Mouse (Mus musculus) embryonic facial prominence, embryonic 12.5 days (tissue): ENCODE measurements around the gene Rhod. TPM values are rescaled to one million over a fixed set of nuclear protein-coding genes. Genes with fewer than 3 reads are reported as not detected.
A peak's percentile ranks its signal among the peaks of the same experiment; 100 is the strongest.

Experiments used
- ATAC-seq: fragments of 200-750 bp; cut with Nextera tagmentation; 2 replicates; pipeline ENCODE4 v1.8.0; 2017; ENCODE audit not compliant: insufficient number of reproducible peaks, insufficient read depth, low FRiP score, low TSS enrichment
- H3K27ac ChIP-seq: fragments of 300-500 bp; sonication (generic); 2 replicates; pipeline ENCODE4 v1.5.1; 2016; ENCODE audit warnings: mild to moderate bottlenecking
- H3K27me3 ChIP-seq: fragments of 300-500 bp; sonication (generic); 2 replicates; pipeline ENCODE4 v1.6.1; 2016; ENCODE audit warnings: mild to moderate bottlenecking, moderate library complexity
- H3K36me3 ChIP-seq: fragments of 300-500 bp; sonication (generic); 2 replicates; pipeline ENCODE4 v1.6.1; 2016; ENCODE audit warnings: mild to moderate bottlenecking
- H3K4me1 ChIP-seq: fragments of 300-500 bp; sonication (generic); 2 replicates; pipeline ENCODE4 v1.6.1; 2016
- H3K4me2 ChIP-seq: fragments of 300-500 bp; sonication (generic); replicated peaks from 2 replicates; pipeline ENCODE4 v1.6.1; 2016; ENCODE audit warnings: mild to moderate bottlenecking, moderate library complexity
- H3K4me3 ChIP-seq: fragments of 300-500 bp; sonication (generic); 2 replicates; pipeline ENCODE4 v1.5.1; 2016; ENCODE audit warnings: mild to moderate bottlenecking
- H3K9ac ChIP-seq: fragments of 300-500 bp; sonication (generic); 2 replicates; pipeline ENCODE4 v1.6.1; 2016; ENCODE audit warnings: mild to moderate bottlenecking, moderate library complexity
- H3K9me3 ChIP-seq: fragments of 300-500 bp; sonication (generic); 2 replicates; pipeline ENCODE4 v1.6.1; 2016; ENCODE audit warnings: mild to moderate bottlenecking, moderate library complexity
- WGBS: fragments of 180-500 bp; shearing (Covaris S2); methylation state at CpG from one replicate; pipeline ENCODE4 v1.1.7; 2016; 5-methylcytosine and 5-hydroxymethylcytosine counted together
- polyA plus RNA-seq: library from polyadenylated mRNA; unstranded; fragments of >200 nt; fragmentation: Nextera tagmentation; extraction: Ambion mirVana; gene quantifications from 2 replicates; pipeline ENCODE4 v1.2.1, GENCODE M21; 2016

Rhod gene
- polyA plus RNA-seq, 1 experiment from 2014 or later: 47.2 TPM

DNA sequence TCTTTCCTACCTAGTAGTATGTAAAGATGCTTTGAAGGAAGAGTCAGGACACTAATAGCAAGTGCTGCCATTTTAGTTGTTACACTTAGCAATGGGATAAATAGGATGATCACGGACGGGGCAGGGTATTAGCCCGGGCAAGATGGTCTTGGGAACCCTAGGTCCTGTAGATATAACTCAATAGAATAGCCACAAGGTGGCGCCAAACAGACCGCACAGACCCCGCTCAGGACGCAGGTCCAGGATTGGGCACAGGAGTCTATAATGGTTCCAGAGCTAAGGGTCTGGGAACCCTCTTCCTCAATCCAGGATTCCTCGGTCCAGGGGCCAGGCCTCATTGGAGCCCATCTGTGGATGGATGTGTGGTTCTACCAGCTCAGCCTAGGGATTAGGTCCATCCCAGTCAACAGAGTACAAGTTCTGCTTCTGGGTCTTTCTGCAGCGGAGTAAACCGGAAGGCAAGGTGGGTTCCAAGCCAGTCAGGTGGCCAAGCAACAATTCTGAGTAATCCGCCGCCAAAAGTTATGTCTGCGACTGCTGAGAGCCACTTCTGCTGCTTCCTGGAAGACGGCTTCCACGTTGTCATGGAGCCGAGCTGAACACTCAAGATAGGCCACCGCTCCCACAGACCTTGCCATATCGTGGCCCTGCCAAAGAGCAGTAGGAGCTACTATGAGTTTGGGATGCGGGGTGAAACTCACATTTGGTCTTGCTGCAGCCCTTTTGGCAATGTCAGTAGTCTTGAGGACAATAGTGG is 13.4 kb downstream of the Rhod start:
- no peak overlapping the region for H3K4me2 ChIP-seq
- H3K9me3 ChIP-seq: no peaks in the 10 kb centered on the region
- H3K36me3 ChIP-seq: peaks cover 48% of the 10 kb centered on the region
- ATAC-seq: no peak
- no peak overlapping the region for H3K27ac ChIP-seq
- H3K4me1 ChIP-seq: no peaks in the 10 kb centered on the region
- H3K27me3 ChIP-seq: no peaks in the 10 kb centered on the region
- WGBS: 78% methylated on average over 19 of the region's 19 CpGs
- no peak overlapping the region for H3K9ac ChIP-seq
- no peak overlapping the region for H3K4me3 ChIP-seq

DNA sequence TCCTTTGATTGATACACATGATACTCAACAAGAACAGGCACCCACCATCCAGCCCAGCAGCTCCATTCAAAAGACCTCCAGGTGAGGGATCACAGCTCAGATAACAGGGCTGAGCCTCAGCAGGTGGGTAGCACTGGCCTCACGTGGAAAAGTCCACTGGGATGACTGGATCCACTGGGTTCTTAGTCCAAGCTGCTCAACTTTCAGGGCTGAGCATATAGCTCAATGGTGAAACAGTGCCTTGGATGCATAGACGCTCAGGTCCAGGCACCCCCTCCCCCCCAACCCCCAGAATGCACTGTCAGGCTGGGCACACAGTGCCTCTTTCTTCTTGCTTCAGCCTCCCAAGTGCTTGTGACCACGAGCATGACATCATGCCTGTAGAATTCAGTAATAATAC is 16.2 kb downstream of the Rhod start:
- Histone ChIP-seq H3K4me1 (no peaks in the 10 kb centered on the region), H3K4me3 (no peak overlapping the region), H3K9me3 (no peaks in the 10 kb centered on the region), H3K27ac (no peak overlapping the region), H3K27me3 (no peaks in the 10 kb centered on the region), H3K36me3 (peaks cover 37% of the 10 kb centered on the region), H3K9ac (no peak overlapping the region), H3K4me2 (no peak overlapping the region)
- no peak for ATAC-seq
- WGBS: 80% methylated on average over 3 of the region's 3 CpGs

DNA sequence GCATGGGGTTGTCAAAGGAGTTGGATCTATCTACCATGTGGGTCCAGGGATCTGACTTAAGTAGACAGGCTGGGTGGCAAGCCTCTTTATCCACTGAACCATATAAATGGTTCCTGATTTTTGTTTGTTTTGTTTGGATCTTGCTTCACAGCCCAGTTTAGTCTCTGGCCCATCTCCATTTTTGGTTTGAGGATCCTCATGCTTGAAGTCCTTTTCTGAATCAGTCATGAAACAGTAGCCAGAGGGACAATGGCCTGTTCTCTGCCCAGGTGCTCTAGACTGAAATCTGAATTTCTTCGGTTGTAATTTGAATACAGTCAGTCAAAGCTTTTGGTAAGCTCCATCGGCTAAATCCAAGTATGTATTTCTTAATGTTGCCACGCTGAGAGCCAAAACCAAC is 16.7 kb downstream of the Rhod start:
- Histone ChIP-seq H3K27me3 (no peaks in the 10 kb centered on the region), H3K9me3 (no peaks in the 10 kb centered on the region), H3K4me2 (no peak overlapping the region), H3K9ac (no peak overlapping the region), H3K27ac (no peak overlapping the region), H3K36me3 (peaks cover 37% of the 10 kb centered on the region), H3K4me3 (no peak overlapping the region), H3K4me1 (no peaks in the 10 kb centered on the region)
- ATAC-seq: no peak
- WGBS: 87% methylated on average over 3 of the region's 3 CpGs

DNA sequence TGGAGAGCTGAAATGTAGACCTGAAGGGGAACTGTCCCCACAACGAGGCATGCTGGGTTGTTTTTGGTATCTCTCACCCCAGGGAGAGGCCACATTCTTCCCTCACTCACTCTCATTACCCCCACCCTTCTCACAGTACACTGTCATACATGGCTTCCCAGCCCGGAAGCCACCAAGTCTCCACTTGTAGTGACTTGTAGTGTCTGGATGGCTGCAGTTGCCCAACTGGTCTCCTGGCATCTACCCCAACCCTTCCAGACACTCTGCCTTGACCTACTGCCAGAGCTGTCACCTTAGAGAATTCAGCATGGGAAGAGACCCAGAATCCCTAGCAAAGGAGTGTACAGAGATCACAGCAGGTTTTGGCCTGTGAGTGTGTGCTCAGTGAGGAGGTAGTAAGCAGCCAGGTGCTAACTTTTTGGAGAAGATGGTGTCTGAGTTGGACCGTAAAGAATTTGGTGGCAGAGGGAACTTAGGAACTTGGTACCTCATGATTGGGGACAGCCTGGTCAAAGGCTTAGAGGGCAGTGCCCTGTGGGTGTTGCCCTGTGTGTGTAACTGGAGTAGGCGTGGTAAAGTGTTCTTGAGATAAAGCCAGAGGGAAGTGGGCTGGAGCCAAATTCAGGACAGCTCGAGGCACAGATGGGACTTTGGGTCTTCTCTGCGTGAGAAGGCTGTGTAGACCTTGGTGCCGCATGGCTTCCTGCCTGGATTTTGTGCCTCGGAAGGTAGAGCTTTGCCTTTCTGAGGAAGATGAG is 18.9 kb downstream of the Rhod start:
- Histone ChIP-seq H3K27ac (no peak overlapping the region), H3K4me1 (no peaks in the 10 kb centered on the region), H3K27me3 (no peaks in the 10 kb centered on the region), H3K9ac (no peak overlapping the region), H3K36me3 (peaks cover 22% of the 10 kb centered on the region), H3K4me3 (no peak overlapping the region), H3K4me2 (no peak overlapping the region), H3K9me3 (no peaks in the 10 kb centered on the region)
- ATAC-seq: no peak
- 79% methylated on average over 8 of the region's 8 CpGs for WGBS

DNA sequence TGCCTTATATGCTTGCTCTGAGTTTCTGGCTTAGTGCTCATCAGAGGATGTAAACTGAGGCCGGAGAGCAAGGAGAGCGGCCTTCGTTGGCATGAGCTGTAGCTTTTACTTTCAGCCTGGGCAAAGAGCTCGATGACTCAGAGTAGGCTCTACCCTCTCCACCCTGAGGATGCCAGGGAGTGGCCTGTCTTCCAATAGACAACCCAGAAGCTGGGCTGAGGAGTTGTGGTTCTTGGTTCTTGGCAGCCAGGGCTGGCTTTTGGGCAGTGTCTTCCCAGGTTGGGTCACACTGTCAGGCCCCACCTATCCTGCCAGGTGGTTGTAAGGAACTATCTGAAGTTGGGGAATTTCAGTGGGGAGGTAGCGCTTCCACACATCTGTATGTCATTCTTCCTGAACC is 19.5 kb downstream of the Rhod start:
- peaks cover 16% of the 10 kb centered on the region; the same call in 1 of the 2 replicates for H3K36me3 ChIP-seq

DNA sequence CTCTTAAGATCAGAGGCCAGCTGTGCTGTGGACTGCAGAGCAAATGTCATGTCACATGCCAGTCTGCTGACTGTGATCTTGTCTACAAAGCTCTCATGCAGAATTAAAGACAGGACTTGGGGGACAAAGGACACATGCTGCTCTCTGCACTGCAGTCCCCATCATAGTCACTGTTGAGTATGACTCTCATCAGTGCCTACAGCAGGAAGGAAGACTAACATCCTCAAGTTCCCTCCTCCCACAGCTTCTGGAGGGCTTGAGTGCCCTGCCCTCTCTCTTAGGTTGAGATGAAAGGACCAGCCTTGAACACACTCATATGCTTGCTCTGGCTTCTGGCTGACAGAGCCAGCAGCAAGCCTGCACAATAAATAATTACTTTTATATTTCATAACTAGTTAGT is 21.5 kb downstream of the Rhod start:
- Histone ChIP-seq H3K9me3 (no peaks in the 10 kb centered on the region), H3K27ac (no peak overlapping the region), H3K4me2 (no peak overlapping the region), H3K9ac (no peak overlapping the region), H3K27me3 (no peaks in the 10 kb centered on the region), H3K4me1 (no peaks in the 10 kb centered on the region), H3K36me3 (peaks cover 3% of the 10 kb centered on the region; the same call in 1 of the 2 replicates), H3K4me3 (no peak overlapping the region)
- no peak for ATAC-seq

More for the DNA sequence above, 19.5 kb downstream of the Rhod start:
- H3K9me3 ChIP-seq: no peaks in the 10 kb centered on the region
- WGBS: 94% methylated on average over 5 of the region's 5 CpGs
- no peaks in the 10 kb centered on the region for H3K4me1 ChIP-seq
- H3K27me3 ChIP-seq: no peaks in the 10 kb centered on the region
- H3K9ac ChIP-seq: no peak overlapping the region
- H3K27ac ChIP-seq: no peak overlapping the region
- H3K4me3 ChIP-seq: no peak overlapping the region
- H3K4me2 ChIP-seq: no peak overlapping the region
- ATAC-seq: no peak

DNA sequence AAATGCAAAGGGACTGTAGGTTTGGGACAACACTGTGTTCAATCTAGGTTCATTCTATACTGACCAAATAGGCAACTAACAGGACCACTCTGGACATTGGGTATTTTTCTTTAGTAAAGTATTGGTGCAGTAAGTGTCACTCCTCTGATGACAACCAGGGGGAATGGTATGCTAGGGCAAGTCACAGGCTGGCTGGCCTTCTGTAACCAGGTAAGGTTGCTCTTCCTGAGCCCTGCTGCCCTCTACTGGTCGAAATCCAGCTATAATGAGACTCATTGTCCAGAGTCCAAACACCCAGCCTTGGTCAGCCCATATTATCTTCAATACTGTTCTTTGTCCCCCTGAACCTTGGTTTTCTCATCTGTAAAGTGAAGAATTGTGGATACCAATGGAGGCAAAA is 22.0 kb downstream of the Rhod start:
- 0% methylated on average over 1 of the region's 1 CpGs for WGBS
- no peak overlapping the region for H3K4me3 ChIP-seq
- H3K27ac ChIP-seq: no peak overlapping the region
- peaks cover 3% of the 10 kb centered on the region; the same call in 1 of the 2 replicates for H3K36me3 ChIP-seq
- no peak for ATAC-seq
- no peaks in the 10 kb centered on the region for H3K9me3 ChIP-seq
- no peak overlapping the region for H3K4me2 ChIP-seq
- H3K27me3 ChIP-seq: no peaks in the 10 kb centered on the region
- no peaks in the 10 kb centered on the region for H3K4me1 ChIP-seq
- no peak overlapping the region for H3K9ac ChIP-seq

DNA sequence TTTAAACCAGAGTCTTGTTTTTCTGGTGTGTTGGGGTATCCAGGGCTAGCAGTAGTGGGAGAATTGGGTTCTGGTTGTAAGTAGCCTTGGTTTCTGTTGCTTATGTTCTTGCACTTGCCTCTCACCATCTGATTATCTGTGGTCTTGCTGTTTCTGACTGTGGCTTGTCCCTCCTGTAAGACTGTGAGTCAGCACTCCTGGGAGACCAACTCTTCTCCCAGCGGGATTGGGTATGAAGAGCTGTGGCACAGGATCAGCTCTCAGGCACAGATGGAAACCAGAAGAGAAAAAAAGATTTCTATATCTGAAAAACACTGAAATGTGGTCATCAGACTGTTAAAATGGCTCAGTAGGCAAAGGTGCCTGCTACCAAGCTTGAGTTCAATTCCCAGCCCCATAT is 24.6 kb downstream of the Rhod start:
- no peak overlapping the region for H3K4me3 ChIP-seq
- H3K9me3 ChIP-seq: no peaks in the 10 kb centered on the region
- H3K4me2 ChIP-seq: no peak overlapping the region
- H3K4me1 ChIP-seq: no peaks in the 10 kb centered on the region
- no peak overlapping the region for H3K9ac ChIP-seq
- 69% methylated on average over 1 of the region's 1 CpGs for WGBS
- no peaks in the 10 kb centered on the region for H3K36me3 ChIP-seq
- no peaks in the 10 kb centered on the region for H3K27me3 ChIP-seq
- no peak for ATAC-seq
- H3K27ac ChIP-seq: no peak overlapping the region

DNA sequence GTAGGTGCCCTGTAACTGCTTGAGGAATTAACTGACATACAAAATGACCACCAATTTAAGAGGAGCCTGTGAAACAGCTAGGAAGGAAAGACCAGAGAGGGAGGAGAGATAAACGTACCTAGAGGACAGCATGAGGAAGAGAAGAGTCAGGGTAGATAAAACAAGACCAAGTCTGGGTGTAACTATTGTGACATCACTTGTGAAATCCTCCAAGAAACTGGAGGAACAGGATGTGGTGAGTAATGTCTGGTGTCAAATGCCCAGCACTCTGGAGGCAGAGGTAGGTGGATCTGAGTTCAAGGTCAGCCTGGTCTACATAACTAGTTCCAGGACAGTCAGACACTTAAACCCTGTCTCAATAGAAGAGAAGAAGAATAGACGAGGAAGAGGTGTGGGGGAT is 30.2 kb downstream of the Rhod start:
- H3K9me3 ChIP-seq: no peaks in the 10 kb centered on the region
- WGBS: 66% methylated on average over 2 of the region's 2 CpGs
- H3K4me2 ChIP-seq: no peak overlapping the region
- H3K9ac ChIP-seq: no peak overlapping the region
- no peak overlapping the region for H3K4me3 ChIP-seq
- ATAC-seq: no peak
- H3K27ac ChIP-seq: no peak overlapping the region
- no peaks in the 10 kb centered on the region for H3K36me3 ChIP-seq
- H3K4me1 ChIP-seq: no peaks in the 10 kb centered on the region
- H3K27me3 ChIP-seq: no peaks in the 10 kb centered on the region

DNA sequence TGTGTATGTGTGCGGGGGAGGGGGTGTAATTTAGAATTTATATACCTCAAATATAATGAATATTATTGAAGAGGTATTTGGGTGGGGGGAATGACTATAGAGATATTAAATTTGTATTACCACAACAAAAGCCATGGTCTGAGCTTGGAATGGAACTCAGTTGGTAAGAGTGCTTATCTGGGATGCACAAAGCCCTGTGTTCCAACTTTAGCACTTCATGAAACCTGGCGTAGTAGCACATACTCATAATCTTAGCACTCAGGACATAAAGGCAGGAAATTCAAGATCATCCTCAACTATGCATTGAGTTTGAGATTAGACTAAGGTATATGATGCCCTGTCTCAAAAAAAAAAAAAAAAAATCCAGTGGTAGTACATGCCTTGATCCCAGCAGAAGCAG is 34.4 kb downstream of the Rhod start:
- WGBS: 95% methylated on average over 2 of the region's 2 CpGs
- ATAC-seq: no peak

DNA sequence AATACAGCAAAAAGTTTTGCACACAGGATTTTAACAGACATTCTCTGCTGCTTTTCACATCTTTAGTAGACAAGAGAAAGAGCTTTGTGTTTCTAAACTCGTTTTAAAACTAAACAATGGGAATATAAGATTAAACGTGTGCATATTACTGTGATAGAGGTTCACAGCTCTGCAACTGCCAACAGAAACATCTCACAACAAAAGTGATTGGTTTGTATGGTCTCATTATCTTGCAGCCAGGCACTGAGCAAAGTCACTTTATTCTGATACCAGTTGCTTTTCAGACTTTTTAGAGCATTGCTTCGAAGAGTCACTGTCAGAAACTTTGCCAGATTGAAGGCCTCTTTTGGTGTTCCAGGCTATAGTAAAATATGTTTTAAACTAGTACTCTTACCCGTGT is 40.3 kb downstream of the Rhod start:
- Histone ChIP-seq H3K9ac (no peak overlapping the region), H3K36me3 (no peaks in the 10 kb centered on the region), H3K4me3 (no peak overlapping the region), H3K4me1 (peaks cover 9% of the 10 kb centered on the region), H3K4me2 (peak overlapping the region; percentile 77; the same call in 1 of the 2 replicates), H3K27ac (no peak overlapping the region), H3K9me3 (no peaks in the 10 kb centered on the region), H3K27me3 (no peaks in the 10 kb centered on the region)
- WGBS: 72% methylated on average over 4 of the region's 4 CpGs
- ATAC-seq: no peak

More for the DNA sequence above, 34.4 kb downstream of the Rhod start:
- no peak overlapping the region for H3K4me2 ChIP-seq
- H3K36me3 ChIP-seq: no peaks in the 10 kb centered on the region
- H3K27ac ChIP-seq: no peak overlapping the region
- H3K27me3 ChIP-seq: no peaks in the 10 kb centered on the region
- no peaks in the 10 kb centered on the region for H3K9me3 ChIP-seq
- no peak overlapping the region for H3K9ac ChIP-seq
- H3K4me1 ChIP-seq: no peaks in the 10 kb centered on the region
- H3K4me3 ChIP-seq: no peak overlapping the region

DNA sequence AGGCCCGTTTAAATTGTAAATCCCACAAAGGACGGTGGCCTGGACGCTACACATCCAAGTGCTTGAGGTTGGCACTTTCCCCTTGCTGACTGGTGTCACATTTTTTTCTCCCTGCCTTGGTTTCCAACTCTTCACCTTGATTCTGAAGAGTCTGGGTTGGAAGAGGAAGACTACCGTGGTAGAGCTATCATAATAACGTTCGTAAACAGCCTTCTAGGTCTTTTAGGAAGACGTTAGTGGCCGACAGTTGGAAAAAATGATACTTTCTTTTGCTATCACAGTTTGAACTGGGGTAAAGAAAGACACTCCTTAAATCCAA is 40.6 kb downstream of the Rhod start:
- H3K9ac ChIP-seq: peak overlapping the region; percentile 100
- peak overlapping the region; percentile 100 for H3K4me3 ChIP-seq
- 0 out of 2 replicates have a peak, but pooled peaks cover under 1% of the 10 kb centered on the region for H3K36me3 ChIP-seq
- no peaks in the 10 kb centered on the region for H3K9me3 ChIP-seq
- peak overlapping the region; percentile 77 for H3K4me2 ChIP-seq
- no peak for ATAC-seq
- 27% methylated on average over 8 of the region's 8 CpGs for WGBS
- H3K27ac ChIP-seq: peak overlapping the region; percentile 90
- no peaks in the 10 kb centered on the region for H3K27me3 ChIP-seq
- H3K4me1 ChIP-seq: peaks cover 11% of the 10 kb centered on the region
